ENCODE assay signal across 26 mouse cellular contexts in the genomic region with DNA sequence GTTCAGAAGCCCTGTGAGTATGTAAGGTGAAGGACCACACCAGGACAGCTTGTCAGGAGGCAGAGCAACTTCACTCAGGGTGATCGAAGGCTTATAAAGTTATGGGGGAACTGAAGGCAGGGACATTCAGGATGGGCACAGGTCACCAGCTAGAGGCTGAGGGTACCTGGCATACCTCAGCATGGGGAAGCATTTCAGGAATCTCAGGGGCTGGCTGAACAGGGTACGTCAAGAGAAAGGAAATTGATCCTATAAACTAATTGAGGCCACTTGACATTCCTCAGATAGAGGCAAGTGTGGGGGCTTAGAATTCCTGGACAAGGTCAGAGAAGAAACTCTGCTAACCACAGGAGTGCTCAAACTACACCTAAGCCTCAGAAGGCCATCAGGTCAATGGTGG. TPM values are rescaled to one million over a fixed set of nuclear protein-coding genes. Genes with fewer than 3 reads are reported as not detected.
"Had no signal": no experiment of that assay in that cellular context is flagged by ENCODE, and none has a peak within 500 bp of the region (broad histone marks: within the 10 kb centered on the region; RNA-seq: fewer than 3 reads in every experiment).

No protein-coding gene starts in this region.

- H3K9me3 ChIP-seq: heart, embryonic 13.5 days; heart, embryonic 15.5 days; hindbrain, embryonic 13.5 days; hindbrain, embryonic 15.5 days; kidney, embryonic 15.5 days; limb, embryonic 15.5 days had no signal

- H3K36me3 ChIP-seq: heart, embryonic 13.5 days; heart, embryonic 15.5 days; hindbrain, embryonic 13.5 days; hindbrain, embryonic 15.5 days; kidney, embryonic 15.5 days; limb, embryonic 13.5 days; limb, embryonic 15.5 days had no signal

- H3K27ac ChIP-seq: heart, adult 2 months; heart, embryonic 13.5 days; heart, embryonic 15.5 days; hindbrain, embryonic 13.5 days; hindbrain, embryonic 15.5 days; hindbrain, postnatal 0 days; kidney, embryonic 15.5 days; kidney, postnatal 0 days; layer of hippocampus, adult 2 months; limb, embryonic 13.5 days; limb, embryonic 15.5 days had no signal

- ATAC-seq: hindbrain, postnatal 0 days; intestine, embryonic 16.5 days had no signal

- DNase-seq: gastrocnemius, postnatal 14 days; gastrocnemius, postnatal 36 days; heart, adult 11 months; heart, adult 2 months; heart, postnatal 14 days; heart, postnatal 36 days; kidney, adult 11 months; kidney, adult 2 months; kidney, adult 9 months; kidney, postnatal 25 days; kidney, postnatal 4 days; layer of hippocampus, postnatal 36 days; left cerebral cortex, postnatal 4 days had no signal

- H3K4me2 ChIP-seq: heart, embryonic 11.5 days; heart, embryonic 13.5 days; heart, embryonic 15.5 days; hindbrain, embryonic 13.5 days; hindbrain, embryonic 15.5 days; kidney, embryonic 15.5 days; limb, embryonic 13.5 days; limb, embryonic 15.5 days had no signal

- H3K4me1 ChIP-seq: hindbrain, embryonic 13.5 days; hindbrain, embryonic 15.5 days; kidney, embryonic 15.5 days; limb, embryonic 13.5 days; limb, embryonic 15.5 days had no signal

- H3K27me3 ChIP-seq: heart, embryonic 13.5 days; heart, embryonic 15.5 days; hindbrain, embryonic 13.5 days; hindbrain, embryonic 15.5 days; kidney, embryonic 15.5 days; limb, embryonic 13.5 days; limb, embryonic 15.5 days had no signal

- H3K9ac ChIP-seq: heart, embryonic 15.5 days; hindbrain, embryonic 13.5 days; hindbrain, embryonic 15.5 days; kidney, embryonic 15.5 days; limb, embryonic 13.5 days; limb, embryonic 15.5 days had no signal

- H3K4me3 ChIP-seq: heart, adult 2 months; heart, embryonic 13.5 days; heart, embryonic 15.5 days; hindbrain, embryonic 13.5 days; hindbrain, embryonic 15.5 days; kidney, embryonic 15.5 days; layer of hippocampus, adult 2 months; limb, embryonic 13.5 days; limb, embryonic 15.5 days had no signal

RNA-seq across cellular contexts. Expression of a gene that starts 51.6 kb away (rescaled TPM):
- total RNA-seq: hematopoietic stem cell, adult 5-6 weeks had no signal
